Mouse (Mus musculus) forebrain, embryonic 10.5 days (tissue): ENCODE measurements around the gene Mad2l1bp. TPM values are rescaled to one million over a fixed set of nuclear protein-coding genes. Genes with fewer than 3 reads are reported as not detected.

Source experiments
- DNase-seq: peaks from one replicate; pipeline ENCODE4 v3.0.0-alpha.2; 2017; ENCODE audit warnings: low spot score; ENCODE audit errors: extremely low spot score
- H3K27ac ChIP-seq: fragments of 300-500 bp; sonication (generic); 2 replicates; pipeline ENCODE4 v1.5.1; 2016; ENCODE audit warnings: mild to moderate bottlenecking
- H3K27me3 ChIP-seq: fragments of 300-500 bp; sonication (generic); 2 replicates; pipeline ENCODE4 v1.6.1; 2016; ENCODE audit warnings: mild to moderate bottlenecking; ENCODE audit not compliant: poor library complexity, severe bottlenecking
- H3K36me3 ChIP-seq: fragments of 300-500 bp; sonication (generic); replicated peaks from 2 replicates; pipeline ENCODE4 v1.6.1; 2016; ENCODE audit warnings: mild to moderate bottlenecking, moderate library complexity
- H3K4me1 ChIP-seq: fragments of 300-500 bp; sonication (generic); 2 replicates; pipeline ENCODE4 v1.6.1; 2016
- H3K4me3 ChIP-seq: fragments of 300-500 bp; sonication (generic); 2 replicates; pipeline ENCODE4 v1.5.1; 2016; ENCODE audit warnings: mild to moderate bottlenecking, moderate library complexity
- H3K9me3 ChIP-seq: fragments of 300-500 bp; sonication (generic); 2 replicates; pipeline ENCODE4 v1.6.1; 2016; ENCODE audit warnings: mild to moderate bottlenecking, moderate library complexity
- WGBS: fragments of 180-500 bp; shearing (Covaris S2); methylation state at CpG from one replicate; pipeline ENCODE4 v1.1.7; 2016; 5-methylcytosine and 5-hydroxymethylcytosine counted together
- polyA plus RNA-seq: library from polyadenylated mRNA; unstranded; fragments of >200 nt; fragmentation: Nextera tagmentation; extraction: Ambion mirVana; gene quantifications from 2 replicates; pipeline ENCODE4 v1.2.1, GENCODE M21; 2016

Mad2l1bp gene
- polyA plus RNA-seq, 1 experiment from 2014 or later, result 36.8 TPM

GRCm38 (mm10) chr17:46138563-46139236 is 14.7 kb downstream of the Mad2l1bp start:
- H3K27ac ChIP-seq, result no peak overlapping the region
- peaks cover 8% of the 10 kb centered on the region for H3K4me1 ChIP-seq
- no peaks in the 10 kb centered on the region for H3K9me3 ChIP-seq
- 85% methylated on average over 8 of the region's 8 CpGs for WGBS
- peaks cover 11% of the 10 kb centered on the region for H3K27me3 ChIP-seq
- 0 out of 2 replicates have a peak, but pooled peaks cover 5% of the 10 kb centered on the region for H3K36me3 ChIP-seq
- DNase-seq, result no peak
- H3K4me3 ChIP-seq, result no peak overlapping the region

DNA sequence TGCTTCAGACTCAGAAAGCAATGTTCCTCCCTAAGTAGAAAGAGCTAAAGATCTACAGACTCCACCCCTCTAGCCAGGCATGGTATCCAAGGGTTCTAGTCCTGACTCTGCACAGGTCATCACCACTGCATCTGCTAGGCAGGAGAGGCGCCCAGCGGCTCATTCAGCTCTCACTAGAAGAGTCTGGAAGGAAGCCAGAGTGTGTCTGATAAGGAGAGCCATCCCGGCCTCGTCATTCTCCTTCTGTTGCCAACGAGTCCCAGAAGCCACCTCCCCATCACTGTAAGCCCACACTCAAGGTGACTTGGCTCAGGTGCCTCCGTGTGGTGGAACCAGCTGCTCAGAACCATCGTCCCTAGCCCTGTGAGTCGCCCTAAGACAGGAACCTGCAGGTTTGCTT is 20.5 kb downstream of the Mad2l1bp start:
- WGBS, result 82% methylated on average over 8 of the region's 8 CpGs
- peaks cover 7% of the 10 kb centered on the region for H3K4me1 ChIP-seq
- no peak overlapping the region for H3K4me3 ChIP-seq
- peaks cover 7% of the 10 kb centered on the region; the same call in 1 of the 2 replicates for H3K27me3 ChIP-seq
- DNase-seq, result no peak
- no peak overlapping the region for H3K27ac ChIP-seq
- H3K36me3 ChIP-seq, result peaks cover 33% of the 10 kb centered on the region
- no peaks in the 10 kb centered on the region for H3K9me3 ChIP-seq

DNA sequence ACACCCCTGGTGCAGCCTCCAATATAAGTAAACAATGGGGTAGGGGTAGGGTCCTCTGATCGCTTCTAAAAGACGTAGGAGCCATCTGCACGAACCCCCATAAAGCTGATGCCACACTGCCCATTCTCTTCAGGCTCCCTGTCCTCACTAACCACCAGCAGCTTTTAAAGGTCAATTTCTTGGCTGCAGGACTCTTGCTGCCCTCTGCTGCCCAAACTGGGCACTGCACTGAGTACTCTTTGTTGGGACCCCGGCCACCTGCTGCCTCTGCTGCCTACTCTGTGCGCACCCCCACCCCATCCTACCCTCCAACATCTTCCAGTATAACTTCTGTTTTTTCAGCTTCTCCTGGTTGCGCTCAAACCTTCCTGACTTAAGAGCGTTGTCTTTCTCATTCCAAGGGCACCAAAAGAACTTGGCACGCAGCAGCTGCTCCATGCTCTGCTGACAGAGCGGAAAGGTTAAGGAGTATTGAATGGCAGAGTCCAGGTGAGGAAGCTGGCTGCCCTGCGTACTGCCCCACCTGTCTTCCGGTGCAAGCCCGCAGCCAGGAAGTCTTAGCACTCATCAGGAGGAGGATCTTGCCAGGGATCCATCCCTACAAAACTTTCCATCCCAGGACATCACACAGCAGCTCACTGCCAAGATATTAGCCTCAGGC is 21.2 kb downstream of the Mad2l1bp start:
- 16% methylated on average over 12 of the region's 12 CpGs for WGBS
- DNase-seq, result peak; percentile 76
- peaks cover 40% of the 10 kb centered on the region for H3K36me3 ChIP-seq

GRCm38 (mm10) chr17:46129741-46130498 is 23.4 kb downstream of the Mad2l1bp start:
- peaks cover 7% of the 10 kb centered on the region for H3K4me1 ChIP-seq
- 84% methylated on average over 13 of the region's 13 CpGs for WGBS
- peak overlapping the region; percentile 8; the same call in 1 of the 2 replicates for H3K27ac ChIP-seq
- H3K9me3 ChIP-seq, result no peaks in the 10 kb centered on the region
- H3K4me3 ChIP-seq, result no peak overlapping the region
- DNase-seq, result no peak
- peaks cover 7% of the 10 kb centered on the region; the same call in 1 of the 2 replicates for H3K27me3 ChIP-seq
- peaks cover 57% of the 10 kb centered on the region for H3K36me3 ChIP-seq

More for the DNA sequence above, 21.2 kb downstream of the Mad2l1bp start:
- Histone ChIP-seq H3K9me3 (no peaks in the 10 kb centered on the region), H3K27me3 (peaks cover 7% of the 10 kb centered on the region; the same call in 1 of the 2 replicates), H3K4me3 (no peak overlapping the region; the same call in 1 of the 2 replicates), H3K27ac (no peak overlapping the region), H3K4me1 (peaks cover 7% of the 10 kb centered on the region)

- peaks cover 7% of the 10 kb centered on the region for H3K4me1 ChIP-seq
- H3K27me3 ChIP-seq, result peaks cover 6% of the 10 kb centered on the region; the same call in 1 of the 2 replicates
- H3K27ac ChIP-seq, result no peak overlapping the region
- no peak overlapping the region for H3K4me3 ChIP-seq
- no peak for DNase-seq
- no peaks in the 10 kb centered on the region for H3K9me3 ChIP-seq
- peaks cover 77% of the 10 kb centered on the region for H3K36me3 ChIP-seq
- WGBS, result 87% methylated on average over 6 of the region's 6 CpGs
Observed at GRCm38 (mm10) chr17:46127814-46128493, 25.4 kb downstream of the Mad2l1bp start.

- H3K27me3 ChIP-seq, result no peaks in the 10 kb centered on the region
- H3K27ac ChIP-seq, result no peak overlapping the region
- no peaks in the 10 kb centered on the region for H3K9me3 ChIP-seq
- H3K4me1 ChIP-seq, result no peaks in the 10 kb centered on the region
- WGBS, result 92% methylated on average over 6 of the region's 6 CpGs
- DNase-seq, result no peak
- no peak overlapping the region for H3K4me3 ChIP-seq
- H3K36me3 ChIP-seq, result peaks cover 89% of the 10 kb centered on the region
Observed at GRCm38 (mm10) chr17:46126608-46127007, 26.7 kb downstream of the Mad2l1bp start.

DNA sequence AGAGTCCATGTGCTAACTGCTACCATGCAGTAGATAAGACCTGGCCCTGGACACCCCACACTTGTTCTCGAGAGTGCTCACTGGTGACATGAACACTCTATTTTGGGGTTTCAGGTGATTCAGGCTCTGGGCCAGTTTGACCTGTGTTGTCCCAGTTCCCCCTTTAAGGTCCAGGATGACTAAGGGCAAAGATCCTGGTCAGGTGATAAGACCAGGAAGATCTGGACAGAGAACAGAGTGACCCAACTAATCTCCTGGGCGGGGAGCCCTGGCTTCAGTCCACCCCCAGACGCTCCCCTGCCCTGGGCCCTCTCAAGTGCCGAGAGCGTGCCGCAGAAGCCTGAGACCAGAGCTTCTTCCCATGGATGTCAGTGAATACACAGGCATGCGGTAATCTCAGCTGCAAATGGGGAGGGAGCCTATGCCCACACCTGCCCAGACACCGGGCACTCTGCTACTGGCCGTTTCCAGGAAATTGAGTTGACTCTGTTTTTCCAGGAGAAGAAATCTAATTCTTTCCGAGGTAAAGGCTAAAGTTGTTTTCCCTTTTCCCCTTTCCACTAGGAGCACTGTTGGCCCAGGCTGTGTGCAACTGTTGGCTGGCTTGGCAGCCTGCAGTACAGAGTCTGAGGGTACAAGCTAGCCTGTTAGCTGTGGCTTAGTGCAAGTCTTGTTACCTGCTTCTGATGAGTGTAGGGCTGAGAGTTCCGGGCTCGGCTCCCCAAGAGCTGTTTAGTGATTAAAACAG is 29.2 kb downstream of the Mad2l1bp start:
- WGBS, result 92% methylated on average over 12 of the region's 12 CpGs
- peaks cover 90% of the 10 kb centered on the region for H3K36me3 ChIP-seq
- H3K4me3 ChIP-seq, result no peak overlapping the region

DNA sequence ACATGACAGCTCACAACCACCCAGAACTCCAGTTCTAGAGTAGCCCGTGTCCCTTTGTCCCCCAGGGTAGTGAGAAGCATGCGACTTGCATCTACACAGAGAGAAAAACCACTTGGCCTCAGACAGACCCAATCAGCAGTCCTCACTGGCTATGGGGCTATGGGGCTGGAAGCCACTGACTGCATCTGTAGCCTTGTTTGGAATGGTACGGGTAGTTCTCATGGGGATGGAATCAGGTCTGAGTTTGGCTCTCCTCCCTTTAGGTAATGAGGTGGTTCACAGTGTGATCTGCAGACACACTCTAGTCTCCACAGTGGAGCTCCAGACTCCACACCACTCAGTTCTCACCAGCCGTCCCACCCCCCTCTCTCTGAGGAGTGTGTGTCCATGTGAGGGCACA is 30.1 kb downstream of the Mad2l1bp start:
- DNase-seq, result no peak
- 95% methylated on average over 4 of the region's 4 CpGs for WGBS
- H3K4me3 ChIP-seq, result no peak overlapping the region
- H3K27ac ChIP-seq, result no peak overlapping the region
- H3K36me3 ChIP-seq, result peaks cover 90% of the 10 kb centered on the region
- H3K4me1 ChIP-seq, result no peaks in the 10 kb centered on the region; the same call in 1 of the 2 replicates
- no peaks in the 10 kb centered on the region for H3K27me3 ChIP-seq
- H3K9me3 ChIP-seq, result no peaks in the 10 kb centered on the region

More for the DNA sequence above, 29.2 kb downstream of the Mad2l1bp start:
- DNase-seq, result no peak
- no peaks in the 10 kb centered on the region for H3K9me3 ChIP-seq
- no peaks in the 10 kb centered on the region for H3K4me1 ChIP-seq
- no peaks in the 10 kb centered on the region for H3K27me3 ChIP-seq
- no peak overlapping the region for H3K27ac ChIP-seq

- Histone ChIP-seq H3K27ac (no peak overlapping the region), H3K9me3 (no peaks in the 10 kb centered on the region), H3K27me3 (no peaks in the 10 kb centered on the region), H3K36me3 (peaks cover 90% of the 10 kb centered on the region), H3K4me3 (no peak overlapping the region), H3K4me1 (peaks cover 2% of the 10 kb centered on the region; the same call in 1 of the 2 replicates)
- no peak for DNase-seq
- 95% methylated on average over 4 of the region's 4 CpGs for WGBS
Observed at GRCm38 (mm10) chr17:46122791-46123190, 30.6 kb downstream of the Mad2l1bp start.

GRCm38 (mm10) chr17:46119641-46120040 is 33.7 kb downstream of the Mad2l1bp start:
- peaks cover 83% of the 10 kb centered on the region for H3K36me3 ChIP-seq
- no peak overlapping the region for H3K27ac ChIP-seq
- H3K4me3 ChIP-seq, result no peak overlapping the region
- no peaks in the 10 kb centered on the region for H3K9me3 ChIP-seq
- 88% methylated on average over 10 of the region's 10 CpGs for WGBS
- DNase-seq, result no peak
- H3K27me3 ChIP-seq, result no peaks in the 10 kb centered on the region
- peaks cover 31% of the 10 kb centered on the region for H3K4me1 ChIP-seq

- Histone ChIP-seq H3K9me3 (no peaks in the 10 kb centered on the region), H3K27ac (no peak overlapping the region), H3K36me3 (peaks cover 73% of the 10 kb centered on the region), H3K4me1 (peaks cover 36% of the 10 kb centered on the region), H3K27me3 (no peaks in the 10 kb centered on the region), H3K4me3 (no peak overlapping the region)
- 92% methylated on average over 4 of the region's 4 CpGs for WGBS
- no peak for DNase-seq
Observed at GRCm38 (mm10) chr17:46118423-46118850, 34.9 kb downstream of the Mad2l1bp start.
